Mouse (Mus musculus): Measurements from ENCODE around the gene Fgfr2. TPM values are rescaled to one million over a fixed set of nuclear protein-coding genes. Genes with fewer than 3 reads are reported as not detected.

The Fgfr2 gene
- polyA plus RNA-seq, 1 experiment from 2014 or later = 86.9 TPM

GRCm38 (mm10) chr7:133018961-133019360 is 104.2 kb downstream of the Fgfr2 start:
- Histone ChIP-seq H3K4me3 (ENCODE audit: low read depth, low read length) (no peak overlapping the region), H3K4me2 (ENCODE audit: low read depth) (no peak overlapping the region), H3K4me1 (ENCODE audit: control insufficient read depth, insufficient read depth, low read length) (peaks cover 15% of the 10 kb centered on the region), H3K9ac (ENCODE audit: low read length) (no peak overlapping the region), H3K27ac (ENCODE audit: low read depth, low read length) (no peak overlapping the region), H3K36me3 (ENCODE audit: control insufficient read depth, insufficient read depth, low read length) (no peaks in the 10 kb centered on the region), H3K9me3 (ENCODE audit: control insufficient read depth, low read length) (no peaks in the 10 kb centered on the region), H3K27me3 (ENCODE audit: control insufficient read depth, insufficient read depth, low read length) (no peaks in the 10 kb centered on the region)
- DNase-seq (ENCODE audit: low spot score) (no peak), ATAC-seq (ENCODE audit: insufficient read depth, low FRiP score, low TSS enrichment) (no peak)
- WGBS = 82% methylated on average over 7 of the region's 7 CpGs

- H3K9ac ChIP-seq (ENCODE audit: low read length) = no peak overlapping the region
- no peaks in the 10 kb centered on the region for H3K36me3 ChIP-seq (ENCODE audit: control insufficient read depth, insufficient read depth, low read length)
- H3K4me3 ChIP-seq (ENCODE audit: low read depth, low read length) = no peak overlapping the region
- H3K27ac ChIP-seq (ENCODE audit: low read depth, low read length) = no peak overlapping the region
- H3K9me3 ChIP-seq (ENCODE audit: control insufficient read depth, low read length) = no peaks in the 10 kb centered on the region
- 64% methylated on average over 7 of the region's 7 CpGs for WGBS
- no peak overlapping the region for H3K4me2 ChIP-seq (ENCODE audit: low read depth)
- H3K27me3 ChIP-seq (ENCODE audit: control insufficient read depth, insufficient read depth, low read length) = no peaks in the 10 kb centered on the region
- ATAC-seq (ENCODE audit: insufficient read depth, low FRiP score, low TSS enrichment) (no peak), DNase-seq (ENCODE audit: low spot score) (no peak)
- H3K4me1 ChIP-seq (ENCODE audit: control insufficient read depth, insufficient read depth, low read length) = peaks cover 15% of the 10 kb centered on the region
Observed at GRCm38 (mm10) chr7:133015416-133016070, 107.6 kb downstream of the Fgfr2 start.

DNA sequence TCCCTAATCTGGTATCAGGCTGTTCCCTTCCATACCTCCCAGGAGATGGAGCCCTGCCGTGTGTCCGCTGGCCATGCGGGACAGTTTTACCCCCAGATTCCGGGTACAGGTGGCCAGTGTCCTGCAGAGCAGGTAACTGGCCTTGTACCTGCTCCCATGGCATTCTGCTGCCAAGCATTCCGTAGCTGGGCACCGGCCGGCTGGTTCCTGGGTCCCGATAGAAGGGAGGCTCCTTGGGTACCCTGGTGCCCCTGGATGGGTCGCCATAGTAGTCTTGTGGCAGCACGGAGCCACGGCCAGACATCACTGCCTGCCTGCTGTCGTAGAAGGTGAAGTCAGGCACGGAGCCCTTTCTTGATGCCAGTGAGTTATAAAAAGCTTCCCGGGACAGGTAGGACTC is 108.5 kb downstream of the Fgfr2 start:
- Histone ChIP-seq H3K36me3 (ENCODE audit: control insufficient read depth, insufficient read depth, low read length) (no peaks in the 10 kb centered on the region), H3K9ac (ENCODE audit: low read length) (no peak overlapping the region), H3K27ac (ENCODE audit: low read depth, low read length) (no peak overlapping the region), H3K9me3 (ENCODE audit: control insufficient read depth, low read length) (no peaks in the 10 kb centered on the region), H3K27me3 (ENCODE audit: control insufficient read depth, insufficient read depth, low read length) (no peaks in the 10 kb centered on the region), H3K4me2 (ENCODE audit: low read depth) (no peak overlapping the region), H3K4me3 (ENCODE audit: low read depth, low read length) (no peak overlapping the region), H3K4me1 (ENCODE audit: control insufficient read depth, insufficient read depth, low read length) (peaks cover 9% of the 10 kb centered on the region)
- 94% methylated on average over 14 of the region's 14 CpGs for WGBS
- no peak for ATAC-seq (ENCODE audit: insufficient read depth, low FRiP score, low TSS enrichment)
- no peak for DNase-seq (ENCODE audit: low spot score)

DNA sequence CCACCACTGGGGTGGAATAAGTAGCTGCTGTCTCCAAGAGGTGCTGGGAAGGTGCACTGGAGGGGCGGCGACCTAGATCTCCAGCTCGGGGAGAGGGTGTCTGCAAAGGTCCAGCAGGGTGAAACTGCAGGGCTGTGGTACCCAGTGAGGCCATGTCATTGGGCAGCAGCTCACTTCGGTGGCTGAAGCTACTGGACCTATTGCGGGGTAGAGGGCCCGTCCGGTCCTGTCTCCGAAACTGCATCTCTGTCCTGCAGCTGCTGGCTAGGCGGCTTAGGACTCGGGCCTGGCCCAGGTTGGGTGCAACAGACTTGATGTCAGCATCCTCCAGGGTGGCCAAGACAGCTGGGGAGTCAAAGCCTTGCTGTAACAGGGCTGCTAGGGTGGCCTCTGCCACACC is 109.2 kb downstream of the Fgfr2 start:
- H3K4me2 ChIP-seq (ENCODE audit: low read depth) = no peak overlapping the region
- no peak for ATAC-seq (ENCODE audit: insufficient read depth, low FRiP score, low TSS enrichment)
- no peaks in the 10 kb centered on the region for H3K36me3 ChIP-seq (ENCODE audit: control insufficient read depth, insufficient read depth, low read length)
- no peaks in the 10 kb centered on the region for H3K9me3 ChIP-seq (ENCODE audit: control insufficient read depth, low read length)
- 89% methylated on average over 10 of the region's 10 CpGs for WGBS
- no peaks in the 10 kb centered on the region for H3K27me3 ChIP-seq (ENCODE audit: control insufficient read depth, insufficient read depth, low read length)
- no peak overlapping the region for H3K4me3 ChIP-seq (ENCODE audit: low read depth, low read length)
- no peak for DNase-seq (ENCODE audit: low spot score)
- H3K4me1 ChIP-seq (ENCODE audit: control insufficient read depth, insufficient read depth, low read length) = peaks cover 9% of the 10 kb centered on the region
- H3K9ac ChIP-seq (ENCODE audit: low read length) = no peak overlapping the region
- H3K27ac ChIP-seq (ENCODE audit: low read depth, low read length) = no peak overlapping the region

DNA sequence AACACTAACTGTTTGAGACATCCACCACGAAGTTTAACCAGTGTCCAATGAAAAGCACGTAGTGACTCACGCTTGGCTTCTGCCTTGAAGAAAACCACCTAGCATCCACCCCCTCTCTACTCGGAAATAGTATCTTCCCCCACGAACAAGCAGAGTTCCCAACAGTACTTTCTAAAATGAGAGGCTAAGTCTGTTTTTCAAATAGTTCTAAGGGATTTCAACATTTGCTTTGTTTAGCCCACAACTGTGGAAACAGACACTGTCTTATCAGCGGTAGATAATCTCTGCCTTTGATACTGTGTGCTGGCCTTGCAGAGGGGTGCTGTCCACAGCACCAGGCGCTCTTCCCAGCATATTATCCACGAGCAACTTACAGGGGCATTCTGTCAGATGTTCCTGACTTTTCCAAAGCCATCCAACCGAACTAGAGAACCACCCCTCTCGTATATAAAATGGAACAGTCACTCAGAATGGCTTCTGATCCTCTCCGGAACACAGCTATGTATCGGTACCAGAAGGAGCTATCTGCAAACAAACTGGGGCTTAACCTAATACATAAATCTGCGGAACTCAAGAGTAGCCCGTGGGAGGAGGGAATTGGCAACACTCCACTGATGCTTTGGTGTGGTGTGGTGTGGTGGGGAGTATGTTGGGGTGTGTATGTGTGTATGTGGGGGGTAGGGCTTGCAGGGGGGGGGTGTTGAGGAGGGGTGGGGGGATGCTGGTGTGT is 110.3 kb downstream of the Fgfr2 start:
- DNase-seq (ENCODE audit: low spot score) (no peak), ATAC-seq (ENCODE audit: insufficient read depth, low FRiP score, low TSS enrichment) (no peak)
- Histone ChIP-seq H3K4me1 (ENCODE audit: control insufficient read depth, insufficient read depth, low read length) (peaks cover 11% of the 10 kb centered on the region), H3K9me3 (ENCODE audit: control insufficient read depth, low read length) (no peaks in the 10 kb centered on the region), H3K4me3 (ENCODE audit: low read depth, low read length) (no peak overlapping the region), H3K27me3 (ENCODE audit: control insufficient read depth, insufficient read depth, low read length) (no peaks in the 10 kb centered on the region), H3K27ac (ENCODE audit: low read depth, low read length) (no peak overlapping the region), H3K4me2 (ENCODE audit: low read depth) (no peak overlapping the region), H3K9ac (ENCODE audit: low read length) (no peak overlapping the region), H3K36me3 (ENCODE audit: control insufficient read depth, insufficient read depth, low read length) (no peaks in the 10 kb centered on the region)
- WGBS = 83% methylated on average over 14 of the region's 14 CpGs

GRCm38 (mm10) chr7:133011611-133012010 is 111.5 kb downstream of the Fgfr2 start:
- ATAC-seq (ENCODE audit: insufficient read depth, low FRiP score, low TSS enrichment) (no peak), DNase-seq (ENCODE audit: low spot score) (no peak)
- Histone ChIP-seq H3K9me3 (ENCODE audit: control insufficient read depth, low read length) (no peaks in the 10 kb centered on the region), H3K27me3 (ENCODE audit: control insufficient read depth, insufficient read depth, low read length) (no peaks in the 10 kb centered on the region), H3K4me1 (ENCODE audit: control insufficient read depth, insufficient read depth, low read length) (peaks cover 11% of the 10 kb centered on the region), H3K27ac (ENCODE audit: low read depth, low read length) (no peak overlapping the region), H3K4me2 (ENCODE audit: low read depth) (no peak overlapping the region), H3K9ac (ENCODE audit: low read length) (no peak overlapping the region), H3K36me3 (ENCODE audit: control insufficient read depth, insufficient read depth, low read length) (no peaks in the 10 kb centered on the region), H3K4me3 (ENCODE audit: low read depth, low read length) (no peak overlapping the region)
- WGBS = 77% methylated on average over 4 of the region's 4 CpGs

DNA sequence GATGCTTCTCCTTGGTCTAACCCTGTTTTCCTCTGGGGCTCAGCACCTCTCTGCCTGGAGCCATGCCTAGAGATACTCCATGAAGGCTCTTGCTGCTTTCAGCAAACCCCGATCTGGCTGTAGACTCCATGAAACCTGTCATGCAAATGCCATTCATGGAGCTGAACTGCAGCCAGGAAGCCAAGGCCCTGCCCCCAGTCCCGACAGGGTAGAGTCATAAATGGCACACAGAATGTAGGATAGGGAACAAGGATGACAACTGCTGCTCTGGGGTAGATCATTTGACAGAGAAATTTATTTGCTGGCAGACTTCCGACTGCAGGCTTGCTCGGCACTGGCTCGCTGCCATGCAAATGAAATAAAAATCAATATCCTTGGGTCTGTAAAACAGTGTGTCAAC is 112.0 kb downstream of the Fgfr2 start:
- no peaks in the 10 kb centered on the region for H3K9me3 ChIP-seq (ENCODE audit: control insufficient read depth, low read length)
- H3K4me2 ChIP-seq (ENCODE audit: low read depth) = no peak overlapping the region
- no peak for DNase-seq (ENCODE audit: low spot score)
- H3K9ac ChIP-seq (ENCODE audit: low read length) = no peak overlapping the region
- 68% methylated on average over 5 of the region's 5 CpGs for WGBS
- H3K36me3 ChIP-seq (ENCODE audit: control insufficient read depth, insufficient read depth, low read length) = no peaks in the 10 kb centered on the region
- no peaks in the 10 kb centered on the region for H3K27me3 ChIP-seq (ENCODE audit: control insufficient read depth, insufficient read depth, low read length)
- no peak overlapping the region; the same call in 1 of the 2 replicates for H3K27ac ChIP-seq (ENCODE audit: low read depth, low read length)
- H3K4me1 ChIP-seq (ENCODE audit: control insufficient read depth, insufficient read depth, low read length) = peaks cover 11% of the 10 kb centered on the region
- H3K4me3 ChIP-seq (ENCODE audit: low read depth, low read length) = no peak overlapping the region
- ATAC-seq (ENCODE audit: insufficient read depth, low FRiP score, low TSS enrichment) = no peak

DNA sequence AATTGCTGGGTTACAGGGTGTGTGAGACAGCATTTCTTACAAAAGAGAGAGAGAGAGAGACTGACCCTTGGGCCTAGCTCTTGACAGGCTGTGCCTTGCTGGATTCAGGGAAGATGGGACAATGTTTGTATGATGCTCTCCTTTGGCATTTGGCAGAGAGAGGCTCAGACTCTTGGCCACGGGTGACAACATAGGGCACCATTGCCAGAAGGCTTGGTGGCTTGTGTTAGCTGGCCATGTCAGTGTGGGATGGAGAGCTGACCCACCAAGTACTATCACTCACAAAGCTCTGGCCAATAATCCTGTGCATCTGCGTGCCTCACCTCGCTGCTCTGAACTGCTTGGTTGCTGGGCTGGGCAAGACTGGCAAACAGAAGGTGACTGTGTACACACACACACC is 112.7 kb downstream of the Fgfr2 start:
- 94% methylated on average over 3 of the region's 3 CpGs for WGBS
- ATAC-seq (ENCODE audit: insufficient read depth, low FRiP score, low TSS enrichment) (no peak), DNase-seq (ENCODE audit: low spot score) (no peak)
- Histone ChIP-seq H3K36me3 (ENCODE audit: control insufficient read depth, insufficient read depth, low read length) (no peaks in the 10 kb centered on the region), H3K9ac (ENCODE audit: low read length) (no peak overlapping the region), H3K9me3 (ENCODE audit: control insufficient read depth, low read length) (no peaks in the 10 kb centered on the region), H3K27ac (ENCODE audit: low read depth, low read length) (no peak overlapping the region), H3K4me2 (ENCODE audit: low read depth) (no peak overlapping the region), H3K4me3 (ENCODE audit: low read depth, low read length) (no peak overlapping the region), H3K27me3 (ENCODE audit: control insufficient read depth, insufficient read depth, low read length) (no peaks in the 10 kb centered on the region), H3K4me1 (ENCODE audit: control insufficient read depth, insufficient read depth, low read length) (peaks cover 7% of the 10 kb centered on the region)

DNA sequence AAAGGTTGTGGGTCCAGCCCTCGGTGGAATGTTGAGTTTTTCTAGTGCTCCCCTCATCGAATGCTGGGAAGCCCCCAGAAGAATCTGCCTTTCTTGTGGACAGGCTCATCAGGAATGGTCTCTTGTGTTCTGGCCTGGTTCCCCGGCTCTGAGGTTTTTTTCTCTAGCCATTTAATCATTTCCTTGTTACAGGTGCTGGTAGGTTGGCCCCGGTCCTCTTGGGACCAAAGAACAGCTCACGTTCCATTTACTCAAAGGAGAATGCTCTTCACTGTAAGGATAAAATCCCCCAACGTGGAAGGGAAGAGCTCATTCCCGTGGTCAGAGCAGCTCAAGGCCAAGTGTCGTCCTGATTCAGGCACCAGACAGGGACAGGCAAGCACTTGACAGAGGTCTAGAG is 113.5 kb downstream of the Fgfr2 start:
- Histone ChIP-seq H3K27ac (ENCODE audit: low read depth, low read length) (no peak overlapping the region), H3K4me1 (ENCODE audit: control insufficient read depth, insufficient read depth, low read length) (peaks cover 2% of the 10 kb centered on the region; the same call in 1 of the 2 replicates), H3K4me2 (ENCODE audit: low read depth) (no peak overlapping the region), H3K36me3 (ENCODE audit: control insufficient read depth, insufficient read depth, low read length) (0 out of 2 replicates have a peak, but pooled peaks cover 2% of the 10 kb centered on the region), H3K9ac (ENCODE audit: low read length) (no peak overlapping the region), H3K27me3 (ENCODE audit: control insufficient read depth, insufficient read depth, low read length) (no peaks in the 10 kb centered on the region), H3K4me3 (ENCODE audit: low read depth, low read length) (no peak overlapping the region), H3K9me3 (ENCODE audit: control insufficient read depth, low read length) (no peaks in the 10 kb centered on the region)
- DNase-seq (ENCODE audit: low spot score) = no peak
- 84% methylated on average over 8 of the region's 8 CpGs for WGBS
- ATAC-seq (ENCODE audit: insufficient read depth, low FRiP score, low TSS enrichment) = no peak
